Mouse (Mus musculus) fat pad, adult 2 months (tissue): ENCODE data around the gene Gm17949.
A peak's percentile ranks its signal among the peaks of the same experiment; 100 is the strongest.

Experiments used
- DNase-seq: peaks from one replicate; pipeline ENCODE4 v3.0.0-alpha.2; 2011; ENCODE audit warnings: low read depth, low spot score; ENCODE audit errors: extremely low read depth

The Gm17949 gene

DNA sequence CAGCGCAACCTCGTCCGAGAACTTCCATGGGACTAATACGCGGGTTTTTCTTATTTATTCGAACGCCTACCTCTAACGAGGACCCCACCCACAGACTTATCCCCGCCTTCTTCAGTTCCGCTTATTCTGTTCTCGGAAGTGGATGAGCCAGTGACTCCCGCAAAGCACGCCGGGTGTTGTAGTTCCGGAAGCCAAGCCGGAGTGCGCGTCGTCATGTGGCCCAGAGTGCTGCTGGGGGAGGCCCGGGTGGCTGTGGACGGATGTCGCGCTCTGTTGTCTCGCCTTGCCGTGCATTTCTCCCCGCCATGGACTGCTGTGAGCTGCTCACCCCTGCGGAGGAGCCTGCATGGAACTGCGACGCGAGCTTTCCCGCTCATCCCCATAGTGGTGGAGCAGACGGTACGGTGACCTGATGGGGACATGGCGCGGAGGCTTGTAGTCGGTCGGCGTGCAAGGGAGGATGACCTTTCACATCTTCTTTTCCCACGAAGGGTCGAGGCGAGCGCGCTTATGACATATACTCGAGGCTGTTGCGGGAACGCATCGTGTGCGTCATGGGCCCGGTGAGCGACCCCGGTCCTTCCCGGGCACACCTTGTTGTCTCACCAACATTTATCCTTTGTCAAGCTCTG lies 21.0 kb upstream of the Gm17949 start, which contains the start of gene Clpp:
Clpp (plus strand) TSS at position 191 of the 632 bp plus-strand sequence.
- peak; percentile 74 for DNase-seq

DNA sequence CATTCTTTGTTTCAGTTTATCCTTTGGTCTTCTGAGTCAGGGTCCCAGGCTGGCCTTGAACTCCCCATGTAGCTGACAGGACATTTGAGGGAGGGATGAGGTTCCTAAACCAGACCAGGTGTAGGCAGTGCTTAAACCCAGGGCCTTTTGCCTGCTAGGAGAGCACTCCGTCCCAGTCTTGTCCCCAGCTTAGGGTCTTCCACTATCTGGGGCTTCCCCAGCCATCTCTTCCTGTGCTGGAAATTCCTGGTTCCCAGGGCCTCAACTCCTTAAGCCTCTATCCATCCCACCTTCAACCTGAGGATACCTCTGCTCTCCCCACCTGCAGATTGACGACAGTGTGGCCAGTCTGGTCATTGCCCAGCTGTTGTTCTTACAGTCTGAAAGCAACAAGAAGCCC lies 20.3 kb upstream of the Gm17949 start:
- DNase-seq: no peak

DNA sequence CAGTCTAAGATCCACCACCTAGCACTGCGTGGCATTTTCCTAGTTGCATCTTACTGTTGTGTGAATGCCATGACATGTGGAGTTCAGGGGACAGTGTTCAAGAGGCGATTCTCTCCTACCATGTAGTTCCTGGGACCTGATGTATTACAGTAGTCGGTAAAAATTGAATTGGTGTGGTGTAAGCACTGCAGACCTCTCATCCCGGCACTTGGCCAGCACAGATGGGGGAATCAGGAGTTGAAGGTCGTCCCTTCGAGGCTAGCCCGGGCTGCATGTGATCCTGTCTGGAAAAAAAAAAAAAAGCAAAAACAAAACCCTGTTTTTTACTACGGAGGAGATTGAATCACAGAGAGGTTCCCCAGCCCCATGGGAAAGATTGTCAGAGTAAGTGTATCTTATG lies 16.2 kb upstream of the Gm17949 start:
- DNase-seq: no peak

DNA sequence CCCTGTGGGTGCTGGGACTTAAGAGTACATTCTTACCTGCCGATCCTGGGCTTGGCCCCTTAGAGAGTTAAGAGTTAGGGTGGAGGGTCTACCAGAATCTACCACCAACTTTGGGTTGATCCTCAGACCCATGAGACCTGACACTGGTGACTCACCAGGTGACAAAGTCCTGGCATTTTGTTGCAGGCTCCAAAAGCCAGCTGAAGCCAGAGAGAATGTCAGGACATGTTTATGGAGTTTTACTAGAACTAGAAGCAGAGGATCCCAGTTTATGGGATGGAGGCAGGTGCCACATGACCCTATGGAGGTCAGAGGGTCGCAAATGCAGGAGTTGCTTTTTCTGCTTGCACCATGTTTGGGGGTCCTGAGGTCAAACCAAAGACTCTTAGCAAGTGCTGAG lies 14.8 kb upstream of the Gm17949 start:
- DNase-seq: no peak

DNA sequence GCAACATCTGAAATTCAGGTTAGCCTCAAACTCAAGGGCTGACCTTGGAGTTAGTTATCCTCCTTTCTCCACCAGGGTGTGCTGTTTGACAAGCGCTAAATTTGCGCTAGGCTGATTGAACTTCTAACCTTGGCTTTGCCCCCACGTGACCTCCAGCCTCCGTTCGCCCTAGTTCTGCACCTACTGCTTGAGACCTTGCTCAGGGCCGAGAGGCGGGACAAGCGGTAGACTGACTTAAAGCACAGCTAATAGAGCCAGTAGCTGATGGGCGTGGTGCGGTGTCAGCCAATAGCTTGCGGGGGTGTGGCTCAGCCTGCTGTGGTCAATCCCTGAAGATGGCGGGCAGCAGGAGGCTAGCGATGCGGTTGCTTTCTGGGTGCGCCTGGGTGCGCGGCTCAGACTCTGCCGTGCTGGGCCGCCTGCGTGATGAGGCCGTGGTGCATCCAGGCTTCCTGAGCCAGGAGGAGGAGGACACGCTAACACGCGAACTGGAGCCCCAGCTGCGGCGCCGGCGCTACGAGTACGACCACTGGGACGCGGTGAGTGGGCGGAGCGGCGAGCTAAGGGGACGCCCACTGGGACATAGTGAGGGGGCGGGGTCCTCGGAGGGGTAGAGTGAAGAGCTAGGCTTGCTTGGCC lies 14.1 kb upstream of the Gm17949 start, which contains the start of gene Alkbh7:
Alkbh7 (plus strand) TSS at position 311 of the 639 bp plus-strand sequence.
- peak; percentile 96 for DNase-seq

DNA sequence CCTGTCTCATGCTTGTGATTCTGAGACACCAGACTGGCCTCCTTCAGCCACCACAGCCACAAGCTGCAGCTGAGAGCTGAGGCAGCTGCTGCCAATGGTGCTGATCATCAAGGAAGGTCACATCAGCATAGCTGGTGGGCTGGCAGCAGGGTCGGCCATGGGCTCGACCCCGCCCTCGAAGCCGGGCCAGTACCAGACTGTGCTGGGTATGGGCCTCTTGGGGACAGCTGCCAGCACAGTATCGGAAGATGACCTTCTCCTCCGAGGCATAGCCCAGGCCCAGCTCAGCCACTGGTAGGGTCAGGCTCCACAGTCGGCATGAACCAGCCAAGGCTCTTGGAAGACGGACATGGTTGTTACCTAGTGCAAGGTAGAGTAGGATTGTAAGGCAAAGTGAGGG lies 11.9 kb upstream of the Gm17949 start:
- DNase-seq: no peak

DNA sequence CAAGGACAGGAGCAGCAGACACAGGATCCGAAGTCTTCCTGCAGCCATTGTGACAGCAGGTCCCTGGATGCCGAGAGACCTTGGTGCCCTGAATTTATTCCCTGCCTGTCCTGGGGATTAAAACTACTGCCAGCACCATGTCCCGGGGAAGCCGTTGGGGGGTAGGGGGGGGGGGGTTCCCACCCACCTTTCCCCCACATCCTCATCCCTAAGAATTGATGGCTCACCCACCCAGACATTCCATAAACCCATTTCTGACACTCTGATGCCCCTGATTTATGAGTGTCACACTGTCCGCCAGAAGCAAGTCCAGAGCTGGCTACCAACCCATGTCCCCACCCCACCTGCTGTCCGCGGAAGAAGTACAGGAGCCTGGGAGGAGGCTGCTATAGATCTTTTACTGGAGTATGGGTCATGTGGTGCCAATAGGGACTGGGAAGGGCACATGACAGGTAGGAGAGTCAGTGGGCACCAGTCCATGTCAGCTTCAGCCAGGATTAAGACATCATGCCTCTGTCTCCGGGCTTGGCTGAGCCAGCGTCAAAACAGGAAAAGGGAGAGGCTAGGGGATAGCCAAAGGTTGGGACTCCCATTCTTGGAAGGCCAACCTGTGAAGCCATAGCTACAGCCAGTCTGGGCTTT lies 11.2 kb upstream of the Gm17949 start, which contains the start of gene Pspn:
Pspn (minus strand) TSS at position 51 of the 642 bp plus-strand sequence.
- no peak for DNase-seq

DNA sequence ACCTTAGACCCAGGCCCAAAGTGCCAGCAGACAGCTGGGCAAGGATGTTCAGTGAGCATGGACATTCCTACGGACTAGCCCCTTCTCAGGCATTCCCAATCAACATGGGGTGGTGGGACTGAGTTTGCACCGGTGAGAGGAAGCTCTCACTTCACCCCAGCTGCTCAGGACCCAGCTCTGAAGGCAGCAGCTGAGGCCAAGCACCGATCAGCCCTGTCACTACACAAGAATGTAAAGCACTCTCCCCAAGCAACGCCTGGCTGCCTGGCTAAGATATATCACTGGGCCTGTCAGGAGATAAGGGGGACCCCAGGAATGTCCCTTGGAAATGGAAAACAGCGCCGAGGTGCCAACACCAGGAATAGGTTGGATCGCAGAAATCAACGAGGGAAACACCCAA lies 10.0 kb upstream of the Gm17949 start:
- no peak for DNase-seq

DNA sequence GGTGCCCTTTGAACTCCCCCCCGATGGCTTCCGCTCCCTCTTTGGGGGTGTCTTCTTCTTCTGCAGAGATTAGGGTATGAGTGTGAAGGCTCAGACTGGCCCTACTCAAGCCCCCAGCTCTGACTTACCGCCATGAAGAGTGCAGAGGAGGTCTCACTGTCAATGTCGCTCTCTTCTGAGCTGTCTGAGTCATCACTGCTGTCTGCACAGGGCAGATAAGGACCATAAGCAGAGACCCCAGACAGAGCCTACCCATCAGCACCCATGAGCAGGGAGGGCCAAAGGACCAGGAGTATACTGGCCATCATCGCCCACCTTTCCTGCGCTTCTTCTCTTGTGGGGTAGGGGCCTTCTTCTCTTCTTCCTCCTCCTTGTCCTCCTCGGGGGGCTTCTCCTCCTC lies 7.3 kb upstream of the Gm17949 start:
- DNase-seq: no peak

DNA sequence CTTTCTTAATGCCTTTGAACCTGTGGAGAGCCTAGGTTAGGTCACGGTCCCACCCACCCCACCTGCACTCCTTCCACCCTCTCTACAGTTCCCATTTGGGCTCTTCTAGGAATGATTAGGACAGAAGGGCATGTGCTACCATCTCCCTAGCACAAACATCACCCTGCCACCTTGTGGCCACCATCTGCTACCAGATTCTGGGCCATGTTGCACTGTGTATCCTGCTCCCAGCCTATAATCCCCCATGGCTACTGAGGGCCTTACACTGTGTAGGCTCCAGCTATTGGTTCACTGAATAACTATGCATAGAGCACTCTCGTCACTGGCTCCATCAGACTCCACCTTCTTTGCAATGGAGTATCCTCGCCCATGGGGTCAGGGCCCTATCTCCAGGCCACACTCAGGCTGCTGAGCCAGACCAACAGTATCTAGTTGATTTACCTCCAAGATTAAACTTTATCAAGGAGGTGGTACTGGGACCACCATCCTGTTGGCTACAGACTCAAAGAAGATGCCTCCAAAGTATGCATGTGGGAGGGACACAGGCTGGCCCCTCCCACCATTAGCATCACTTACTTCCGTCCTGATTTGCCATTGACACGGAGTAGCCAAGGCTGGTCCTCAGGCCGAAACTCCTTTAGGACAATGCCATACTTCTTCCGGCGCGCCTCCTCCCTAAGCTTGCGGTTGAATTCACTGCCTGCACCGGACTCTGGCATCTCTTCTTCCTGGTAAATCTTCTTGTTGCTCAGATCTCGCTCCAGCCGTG lies 3.9 kb upstream of the Gm17949 start:
- no peak for DNase-seq

DNA sequence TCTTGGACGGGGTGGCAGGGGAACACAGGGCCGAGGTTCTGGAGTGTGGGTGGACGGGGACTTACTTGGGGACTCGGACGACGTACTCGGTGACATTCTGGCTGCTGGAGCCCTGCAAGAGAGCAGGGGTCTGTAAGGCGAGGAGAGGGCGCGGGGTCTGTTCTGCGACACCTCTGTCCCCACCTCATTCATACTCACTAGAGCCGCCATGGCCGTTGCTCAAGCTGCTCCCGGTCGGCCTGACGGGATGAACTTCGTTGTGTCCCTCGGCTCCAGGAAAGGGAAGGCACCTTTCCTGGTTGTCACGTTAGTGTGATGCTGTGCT lies 396 bp upstream of the Gm17949 start:
- no peak for DNase-seq

DNA sequence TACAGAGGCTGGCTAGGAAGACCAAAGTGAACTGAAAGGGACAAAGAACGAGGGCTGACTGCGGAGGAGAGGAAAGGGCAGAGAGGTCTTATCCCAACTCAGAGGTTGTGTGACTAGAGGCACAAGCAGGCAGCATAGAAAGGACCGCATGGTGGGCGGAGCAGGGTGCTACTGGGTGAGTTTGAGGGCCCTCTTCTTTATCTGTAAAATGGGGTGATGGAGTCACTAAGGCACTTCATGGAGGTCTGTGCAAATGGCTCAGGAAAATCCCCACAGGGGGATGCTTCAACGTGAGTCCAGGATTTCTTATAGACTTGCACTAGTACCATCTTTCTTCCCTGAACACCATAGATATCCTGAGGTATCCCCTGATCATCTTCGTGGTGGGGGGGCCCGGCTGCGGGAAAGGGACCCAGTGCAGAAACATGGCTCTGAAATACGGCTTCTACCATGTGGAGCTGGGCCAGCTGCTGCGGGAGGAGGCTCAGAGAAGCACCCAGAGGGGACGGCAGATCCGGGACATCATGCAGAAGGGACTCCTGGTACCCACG lies 1.1 kb downstream of the Gm17949 start:
- DNase-seq: no peak

DNA sequence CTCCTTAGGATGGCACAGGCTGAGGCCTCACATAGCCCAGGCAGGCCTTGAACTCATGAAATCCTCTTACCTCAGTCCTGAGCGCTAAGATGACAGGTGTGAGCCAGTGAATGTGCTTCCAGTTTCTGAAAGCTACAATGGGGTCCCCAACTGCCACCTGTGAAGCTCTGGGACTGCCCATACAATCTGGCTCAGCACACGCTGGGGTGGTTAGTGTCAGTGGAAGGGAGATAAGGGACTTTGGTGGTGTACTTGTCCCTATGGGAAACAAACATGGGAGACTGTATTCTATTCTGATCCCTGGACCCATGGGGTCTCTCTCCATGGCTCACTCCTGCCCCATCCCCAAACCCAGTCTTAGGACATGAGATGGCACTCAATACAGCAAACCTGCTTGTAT lies 8.4 kb downstream of the Gm17949 start:
- DNase-seq: no peak

DNA sequence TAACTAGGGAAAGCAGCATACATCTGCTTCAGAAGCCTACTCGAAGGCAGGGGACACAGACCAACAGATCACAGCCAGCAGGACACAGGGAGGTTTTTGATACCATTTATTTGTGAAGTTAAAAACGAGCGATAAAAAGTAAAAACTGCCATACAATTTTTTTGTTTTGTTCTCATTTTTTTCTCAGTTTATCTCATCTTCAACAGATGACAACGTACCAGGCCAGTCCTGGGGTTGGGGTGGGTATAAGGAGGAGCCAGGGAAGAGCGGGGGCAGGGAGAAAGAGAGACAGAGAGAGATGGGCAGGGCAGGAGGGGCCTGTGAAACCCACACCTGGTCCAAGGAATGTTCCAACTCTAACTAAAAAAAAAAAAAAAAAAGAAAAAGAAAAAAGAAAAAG lies 9.7 kb downstream of the Gm17949 start:
- DNase-seq: no peak

DNA sequence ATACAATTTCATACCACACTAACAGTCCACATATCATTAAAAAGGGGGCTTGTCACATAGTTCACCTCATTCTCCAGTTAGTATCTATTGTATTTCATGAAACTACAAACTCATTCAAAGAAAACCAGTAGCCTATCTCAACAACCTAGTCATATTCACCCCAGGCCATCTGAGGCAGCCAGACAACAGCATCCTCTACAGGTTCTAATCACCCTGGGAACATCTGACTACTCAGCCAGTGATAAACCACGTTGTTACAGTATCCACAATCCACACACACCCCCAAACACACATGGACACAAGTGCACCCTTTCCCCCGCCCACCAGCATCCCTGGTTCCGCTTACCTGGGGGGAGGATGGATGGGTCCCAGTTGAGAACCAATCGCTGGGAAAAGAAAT lies 16.2 kb downstream of the Gm17949 start:
- DNase-seq: no peak

DNA sequence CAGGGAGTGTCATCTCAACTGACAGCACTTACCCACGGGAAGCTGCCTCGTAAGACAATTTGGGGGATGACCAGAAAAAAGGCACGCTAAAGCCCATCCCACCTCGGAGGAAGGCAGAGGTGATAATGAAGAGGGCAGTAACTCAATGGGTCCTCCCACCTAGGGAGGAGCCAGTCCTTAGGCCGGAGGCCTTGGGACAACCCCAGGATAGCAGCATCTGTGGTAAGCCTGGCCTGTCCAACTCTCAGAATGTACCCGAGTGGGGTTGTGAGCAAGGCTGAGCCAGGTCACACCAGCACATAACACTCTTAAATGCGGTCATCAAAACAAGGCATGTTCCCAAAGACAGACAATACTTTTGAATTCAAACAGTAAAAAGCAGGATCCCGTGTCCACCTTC lies 18.4 kb downstream of the Gm17949 start:
- DNase-seq: no peak

DNA sequence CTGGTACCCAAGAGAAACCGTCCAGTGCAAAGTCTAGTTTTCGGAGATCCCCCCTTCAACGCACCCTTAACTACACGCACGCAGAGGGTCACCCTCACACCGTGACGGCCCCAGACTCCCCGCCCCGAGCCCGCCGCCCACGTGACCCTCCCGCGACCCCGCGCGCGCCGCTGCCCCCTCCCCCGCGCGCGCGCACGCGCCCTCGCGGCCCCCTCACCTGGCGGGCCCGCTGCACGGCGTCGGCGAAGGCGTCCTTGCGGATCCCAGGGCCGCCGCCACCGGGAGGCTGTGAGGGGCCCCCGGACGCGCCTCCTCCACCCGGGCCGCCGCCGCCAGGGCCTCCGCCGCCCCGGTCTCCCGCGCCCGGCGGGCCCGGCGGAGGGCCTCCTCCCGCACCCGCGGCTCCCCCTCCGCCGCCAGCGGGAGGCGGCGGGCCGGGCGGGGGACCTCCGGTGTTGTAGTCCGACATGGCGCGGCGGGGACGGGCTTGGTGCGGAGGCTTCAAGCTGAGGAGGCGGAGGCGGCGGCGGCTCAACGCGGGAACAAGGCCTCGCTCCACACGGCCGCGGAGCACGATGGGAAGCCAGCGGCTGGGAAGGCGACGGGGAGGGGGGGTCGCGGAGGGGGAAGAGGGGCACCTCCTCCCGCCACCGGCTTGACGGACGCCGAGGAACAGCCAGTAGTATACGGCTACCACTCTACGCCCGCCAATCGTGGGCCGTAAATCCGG lies 19.8 kb downstream of the Gm17949 start, which contains the start of gene Khsrp:
Khsrp (minus strand) TSS at position 592 of the 730 bp plus-strand sequence.
- DNase-seq: no peak

DNA sequence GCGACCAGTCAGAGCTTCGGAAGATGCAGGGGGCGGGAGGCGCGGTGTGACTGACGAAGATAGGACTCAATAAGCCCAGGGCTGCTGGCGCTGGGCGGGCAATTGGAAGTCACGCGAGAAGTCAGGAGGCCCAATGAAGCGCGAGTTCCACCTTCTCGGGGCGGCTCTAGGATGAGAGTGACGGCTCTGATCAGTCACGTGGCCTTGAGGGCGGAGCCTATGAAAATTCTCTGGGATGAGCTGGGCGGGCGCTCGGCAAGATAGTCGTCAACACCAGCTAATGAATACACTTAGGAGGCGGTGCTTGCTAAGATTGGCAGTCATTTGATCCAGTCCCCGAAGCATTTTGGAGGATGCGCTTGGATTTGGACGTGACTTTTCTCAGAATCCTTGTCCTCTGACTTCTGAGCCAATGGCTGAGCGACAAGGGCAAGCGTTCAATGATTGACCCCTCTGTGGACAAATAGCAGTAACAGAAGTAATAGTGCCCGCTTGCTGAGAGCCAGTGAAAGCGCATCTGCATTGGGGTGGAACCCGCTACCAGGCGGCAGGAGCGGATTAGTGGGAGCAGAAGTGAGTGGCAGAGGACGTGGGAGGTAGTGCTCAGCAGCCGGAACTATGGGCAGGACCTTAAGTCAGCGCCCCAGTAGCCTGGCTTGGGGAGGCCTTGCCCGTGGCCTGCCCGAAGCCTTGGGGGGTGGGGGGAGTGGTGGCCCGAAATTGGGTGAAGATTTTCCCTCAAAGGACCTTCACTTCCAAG lies 20.6 kb downstream of the Gm17949 start:
- DNase-seq: peak; percentile 100

DNA sequence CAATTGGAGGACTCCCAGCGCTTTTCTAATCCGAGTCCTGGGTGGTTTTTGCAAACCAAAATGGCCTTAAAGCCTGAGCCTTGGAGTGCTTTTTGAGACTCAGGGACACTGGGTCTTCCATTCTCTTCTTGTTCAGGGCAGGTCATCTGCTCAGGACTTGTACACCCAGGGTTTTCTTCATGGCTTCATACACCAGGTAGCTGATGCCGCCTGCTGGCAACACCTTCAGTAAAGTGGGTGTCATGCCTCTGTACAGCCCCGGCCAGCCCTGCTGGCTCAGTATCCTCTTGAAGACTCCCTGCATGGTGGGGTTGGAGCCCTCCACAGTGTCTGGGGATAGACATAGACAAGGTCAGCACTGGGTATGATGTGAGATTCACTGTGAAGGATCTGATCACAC lies 21.6 kb downstream of the Gm17949 start:
- no peak for DNase-seq

DNA sequence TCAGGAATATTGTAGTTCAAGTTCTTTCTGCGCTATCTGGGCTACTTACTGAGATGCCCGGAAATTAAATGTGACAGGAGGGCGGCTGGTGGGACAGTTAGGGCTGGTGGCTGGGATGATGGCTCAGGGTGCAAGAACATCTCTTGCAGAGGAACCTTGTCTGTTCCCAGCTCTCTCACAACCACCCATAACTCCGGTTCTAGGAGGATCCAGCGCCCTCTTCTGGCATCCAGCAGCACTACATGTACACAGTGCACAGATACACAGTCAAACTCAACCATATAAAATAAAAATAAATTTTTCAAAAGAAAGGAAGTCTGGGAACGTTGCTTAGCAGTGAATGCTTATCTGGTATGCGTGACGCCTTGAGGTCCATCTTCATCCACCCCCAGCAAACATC lies 27.7 kb downstream of the Gm17949 start:
- no peak for DNase-seq
